Mouse (Mus musculus) B cell, adult 62 days (primary cell): ENCODE measurements around the gene 4921501E09Rik. TPM values are rescaled to one million over a fixed set of nuclear protein-coding genes. Genes with fewer than 3 reads are reported as not detected.

Experiments
- total RNA-seq: library from RNA; stranded (reverse); gene quantifications from 4 replicates; pipeline ENCODE4 v1.2.4, GENCODE M21; 2023

The 4921501E09Rik gene
- not detected in 4 replicates for total RNA-seq

GRCm38 (mm10) chr17:33067958-33068357 lies at the start of gene 4921501E09Rik:
Gene 4921501E09Rik, minus strand, starts transcription at chr17:33068058.

GRCm38 (mm10) chr17:33089220-33089949 lies 21.5 kb upstream of the 4921501E09Rik start, which contains the start of gene Zfp563:
Gene Zfp563, plus strand, starts transcription at chr17:33089310.

GRCm38 (mm10) chr17:33032900-33033891 lies 34.7 kb downstream of the 4921501E09Rik start, which contains the start of gene Zfp763:
Gene Zfp763, minus strand, starts transcription at chr17:33033402.

Other genes with a start within 250 kb of the 4921501E09Rik start
- 3.9 to 9.0 TPM (median 7.0 TPM) in 4 replicates for gene Zfp799, start 237.8 kb downstream of the 4921501E09Rik start, total RNA-seq
- gene Zfp870, start 176.4 kb downstream of the 4921501E09Rik start, total RNA-seq = 6.6 to 11.0 TPM (median 8.4 TPM) in 4 replicates
- not detected in 4 replicates for gene Cyp4f14, start 150.7 kb downstream of the 4921501E09Rik start, total RNA-seq
- 78.0 to 89.7 TPM (median 82.1 TPM) in 4 replicates for gene Cyp4f13, start 120.7 kb downstream of the 4921501E09Rik start, total RNA-seq
- gene Zfp472, start 102.2 kb downstream of the 4921501E09Rik start, total RNA-seq = 13.9 to 24.3 TPM (median 18.9 TPM) in 4 replicates
- 12.1 to 15.5 TPM (median 13.8 TPM) in 4 replicates for gene Zfp952, start 74.9 kb downstream of the 4921501E09Rik start, total RNA-seq
- 2.9 to 6.0 TPM (median 3.7 TPM) in 4 replicates for gene Zfp763, start 34.7 kb downstream of the 4921501E09Rik start, total RNA-seq
- 3.0 to 5.0 TPM (median 3.2 TPM) in 4 replicates for gene Zfp563, start 21.3 kb upstream of the 4921501E09Rik start, total RNA-seq
- gene Morc2b, start 71.6 kb upstream of the 4921501E09Rik start, total RNA-seq = not detected in 4 replicates
- not detected in 4 replicates for gene Olfr55, start 100.4 kb upstream of the 4921501E09Rik start, total RNA-seq
- gene Olfr239, start 123.2 kb upstream of the 4921501E09Rik start, total RNA-seq = not detected in 4 replicates
- gene Olfr1564, start 153.6 kb upstream of the 4921501E09Rik start, total RNA-seq = not detected in 4 replicates
- 3.7 to 6.2 TPM (median 5.0 TPM) in 4 replicates for gene Zfp955a, start 187.1 kb upstream of the 4921501E09Rik start, total RNA-seq
- 0.09 to 0.20 TPM (median 0.09 TPM) in 3 of 4 replicates, not detected in the other for gene Olfr63, start 196.6 kb upstream of the 4921501E09Rik start, total RNA-seq
- 4.4 to 7.3 TPM (median 5.6 TPM) in 4 replicates for gene Zfp955b, start 221.5 kb upstream of the 4921501E09Rik start, total RNA-seq